Mouse (Mus musculus) gastrocnemius, adult 8-10 months (tissue): ENCODE measurements around the gene Cck. TPM values are rescaled to one million over a fixed set of nuclear protein-coding genes. Genes with fewer than 3 reads are reported as not detected.
"Not testable (repeated sequence)": the region's sequence is repeated elsewhere in the genome, so short reads cannot be mapped to it uniquely, and the experiment has no call there.

Source experiments
- DNase-seq, 2 experiments: peaks; one replicate each; pipeline ENCODE4 v3.0.0; 2022; ENCODE audit warnings: low spot score in 2 of 2
- total RNA-seq, 4 experiments: library from RNA; stranded (reverse); gene quantifications; 2 replicates each; pipeline ENCODE4 v1.2.4; 2022

The Cck gene
- total RNA-seq, 4 experiments from 2014 or later = not detected

DNA sequence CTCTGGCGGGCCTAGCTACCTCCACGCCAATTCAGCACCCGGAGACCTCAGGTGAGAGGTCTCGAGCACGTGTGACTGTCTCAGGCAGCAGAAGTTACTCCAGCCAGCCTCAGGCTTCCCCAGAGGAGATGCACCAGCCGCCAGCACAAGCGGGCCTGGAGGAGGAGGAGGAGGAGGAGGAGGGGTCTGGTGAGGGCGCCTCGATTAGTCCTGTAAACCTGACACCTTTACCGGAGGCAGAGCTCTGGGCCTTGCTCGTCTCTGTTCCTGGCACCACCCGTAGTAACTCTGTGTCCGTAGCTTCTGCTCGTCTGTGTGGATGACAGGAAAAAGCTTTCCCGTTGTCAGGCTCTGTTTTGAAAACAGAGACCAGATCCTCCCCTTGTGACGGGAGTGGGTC, 35.0 kb downstream of the Cck start:
- DNase-seq = no peak

DNA sequence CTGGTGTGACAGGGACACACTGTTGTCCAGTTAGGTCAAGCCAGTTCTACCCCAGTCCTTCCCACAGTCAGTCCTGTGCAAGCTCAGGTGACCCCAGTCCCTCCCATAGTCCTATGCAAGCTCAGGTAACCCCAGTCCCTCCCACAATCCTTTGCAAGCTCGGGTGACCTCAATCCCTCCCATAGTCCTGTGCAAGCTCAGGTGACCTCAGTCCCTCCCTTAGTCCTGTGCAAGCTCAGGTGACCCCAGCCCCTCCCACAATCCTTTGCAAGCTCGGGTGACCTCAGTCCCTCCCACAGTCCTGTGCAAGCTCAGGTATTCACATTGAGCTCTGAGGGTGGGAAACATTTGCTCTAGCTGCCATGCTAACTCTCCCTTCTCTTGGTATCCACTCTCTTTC, 35.5 kb downstream of the Cck start:
- DNase-seq = no peak

GRCm38 (mm10) chr9:121458466-121458865, 37.0 kb downstream of the Cck start:
- no peak for DNase-seq

DNA sequence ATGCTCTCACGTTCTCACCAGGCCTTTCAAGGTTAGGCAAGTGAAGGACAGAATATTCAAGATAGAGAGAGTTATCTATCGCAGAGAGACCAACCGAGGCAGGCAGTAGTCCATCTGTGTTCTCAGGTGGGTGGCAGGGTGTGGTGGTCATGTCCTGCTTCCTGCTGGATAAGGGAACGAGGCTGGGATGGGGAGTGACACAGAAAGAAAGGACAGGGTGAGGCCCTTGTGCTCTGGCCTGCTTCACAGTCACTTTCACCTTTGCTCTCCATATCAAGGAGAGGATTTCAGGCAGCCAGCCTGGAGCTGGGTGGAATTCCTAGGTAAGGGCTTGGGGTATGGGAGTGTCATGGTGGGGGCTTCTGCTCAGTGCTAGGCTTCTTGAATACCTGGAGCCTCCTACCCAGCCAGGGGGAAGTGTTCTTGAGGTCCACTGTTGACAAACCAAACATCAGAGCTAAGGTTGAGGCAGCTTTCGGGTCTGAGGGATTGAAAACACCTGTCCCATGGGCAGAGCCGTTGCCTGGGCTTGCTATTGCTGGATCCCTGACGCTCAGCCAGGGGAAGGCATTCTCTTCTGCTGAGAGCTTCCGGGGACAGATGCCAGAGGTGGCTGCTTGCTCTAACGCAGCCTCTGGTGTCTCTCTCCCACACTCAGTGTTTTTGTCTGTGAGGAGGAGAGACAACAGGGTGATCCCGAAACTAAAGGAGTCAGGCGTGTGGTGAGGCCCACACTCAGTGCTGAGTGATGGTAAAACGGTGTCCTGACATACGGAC, 38.6 kb downstream of the Cck start:
- no peak for DNase-seq

- DNase-seq = no peak
Measured at GRCm38 (mm10) chr9:121454891-121455290, 40.6 kb downstream of the Cck start.

GRCm38 (mm10) chr9:121452342-121452942, 43.1 kb downstream of the Cck start:
- not testable (repeated sequence) for DNase-seq

DNA sequence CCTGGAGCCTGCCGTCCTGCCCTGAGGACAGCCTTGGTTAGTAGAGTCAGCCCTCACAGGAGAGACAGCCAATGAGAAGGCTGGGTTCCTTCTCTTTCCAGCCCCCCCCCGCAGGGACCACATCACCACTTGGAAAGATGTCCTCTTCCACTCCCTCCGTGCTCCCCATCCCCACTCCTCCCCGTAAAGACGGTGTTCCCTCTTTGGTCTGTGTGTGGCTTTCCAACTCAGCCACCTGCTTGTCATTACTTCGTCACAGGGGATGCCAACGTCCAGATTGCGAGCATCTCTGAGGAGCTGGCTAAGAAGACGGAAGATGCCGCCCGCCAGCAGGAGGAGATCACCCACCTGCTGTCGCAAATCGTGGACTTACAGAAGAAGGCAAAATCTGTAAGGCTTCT, 49.1 kb downstream of the Cck start:
- no peak for DNase-seq

GRCm38 (mm10) chr9:121445364-121445763, 50.1 kb downstream of the Cck start:
- no peak for DNase-seq

GRCm38 (mm10) chr9:121444367-121444707, 51.2 kb downstream of the Cck start:
- no peak for DNase-seq

DNA sequence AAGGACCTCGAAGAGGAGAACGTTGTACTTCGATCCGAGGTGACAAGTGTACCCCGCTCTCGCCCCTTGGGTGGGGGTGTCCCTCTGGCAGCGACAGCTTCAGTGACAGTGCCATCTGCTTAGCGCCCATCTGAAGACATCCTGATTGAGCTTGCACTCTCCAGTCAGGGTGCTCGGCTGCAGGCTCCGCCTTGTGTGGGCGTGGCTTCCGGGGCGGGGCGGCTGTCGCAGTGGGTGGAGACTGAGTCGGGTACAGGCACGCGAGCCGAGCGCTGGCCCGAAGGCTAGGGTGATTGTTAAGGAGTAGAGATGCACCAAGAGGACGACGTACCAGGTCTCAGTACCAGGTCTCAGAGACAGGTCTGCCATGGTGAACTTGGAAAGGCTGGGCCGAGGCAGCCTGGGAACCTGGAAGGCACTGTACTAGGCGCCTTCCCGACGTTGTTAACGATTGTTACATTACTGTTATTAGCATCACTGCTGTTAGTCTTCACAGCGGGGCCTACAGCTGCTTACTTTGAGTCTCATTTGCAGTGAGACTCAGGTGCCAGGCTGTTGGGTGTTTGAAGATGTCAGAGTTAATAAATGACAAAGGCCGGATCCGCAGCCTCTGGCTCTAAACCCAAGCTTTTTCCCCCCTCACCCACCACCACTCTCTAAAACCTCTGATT, 51.7 kb downstream of the Cck start:
- no peak for DNase-seq

GRCm38 (mm10) chr9:121442145-121442544, 53.3 kb downstream of the Cck start:
- no peak for DNase-seq

Other genes starting within 250 kb of the Cck start
- gene Ulk4, start 218.5 kb downstream of the Cck start, total RNA-seq = under 1 TPM in 1 of 4 experiments, not detected in 3; 0.44 TPM
- gene Trak1, start 198.2 kb downstream of the Cck start, total RNA-seq = 100 to 1,000 TPM; 133 to 200 (median 169) TPM
- gene Lyzl4, start 146.4 kb upstream of the Cck start, total RNA-seq = not detected
- 1 to 10 TPM in 3 of 4 experiments, under 1 TPM in 1; 0.96 to 2.0 (median 1.2) TPM for gene Vipr1, start 147.0 kb upstream of the Cck start, total RNA-seq
- gene Sec22c, start 209.8 kb upstream of the Cck start, total RNA-seq = 1 to 10 TPM; 4.5 to 5.0 (median 4.6) TPM
- 100 to 1,000 TPM; 111 to 123 (median 121) TPM for gene Ss18l2, start 214.6 kb upstream of the Cck start, total RNA-seq
- 10 to 100 TPM; 27.7 to 38.7 (median 34.6) TPM for gene Nktr, start 223.5 kb upstream of the Cck start, total RNA-seq